Mouse (Mus musculus) left cerebral cortex, postnatal 4 days (tissue): ENCODE measurements around the gene Treml1. TPM values are rescaled to one million over a fixed set of nuclear protein-coding genes. Genes with fewer than 3 reads are reported as not detected.
A peak's percentile ranks its signal among the peaks of the same experiment; 100 is the strongest.

Experiments
- DNase-seq: peaks from one replicate; pipeline ENCODE4 v3.0.0-alpha.2; 2022
- intact Hi-C: fragments of 180-260 bp; cut with DNase I; formaldehyde crosslinking; loops from one replicate; pipeline ENCODE4 v1.15.1; 2025
- total RNA-seq, 2 experiments: library from RNA; stranded (reverse); gene quantifications; 2 replicates each; pipeline ENCODE4 v1.2.3; 2021

Treml1 gene
- total RNA-seq, 2 experiments from 2014 or later: not detected

DNA sequence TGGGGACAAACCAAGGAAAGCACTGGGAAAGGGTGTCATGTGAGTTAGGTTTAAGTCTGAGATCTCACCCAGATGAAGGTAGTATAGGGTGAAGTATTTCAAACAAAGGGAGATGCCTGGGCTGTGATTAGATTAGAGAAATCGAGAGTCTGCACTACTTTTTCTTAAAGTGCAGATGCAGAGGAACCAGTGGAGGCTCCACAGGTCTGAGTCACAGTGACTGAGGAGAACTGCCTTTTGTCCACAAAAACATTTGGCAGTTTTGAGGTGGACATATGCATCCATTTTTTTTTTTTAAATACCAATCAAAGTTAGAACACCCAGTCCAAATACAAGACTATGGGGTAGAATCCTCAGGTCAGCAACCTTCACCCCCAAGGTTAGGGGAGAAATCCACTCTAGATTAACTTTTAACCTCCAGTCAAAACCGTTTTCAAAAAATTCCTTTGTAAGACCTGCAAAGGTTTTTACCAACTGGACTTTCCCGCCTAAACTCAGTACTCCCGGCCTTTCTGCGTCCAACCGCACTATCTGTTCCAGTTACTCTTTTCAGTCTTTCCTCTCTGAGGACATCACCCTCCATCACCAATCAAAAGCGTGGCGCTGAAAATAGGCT, 48.3 kb downstream of the Treml1 start:
- intact Hi-C loops: no loop called here
- DNase-seq: no peak

DNA sequence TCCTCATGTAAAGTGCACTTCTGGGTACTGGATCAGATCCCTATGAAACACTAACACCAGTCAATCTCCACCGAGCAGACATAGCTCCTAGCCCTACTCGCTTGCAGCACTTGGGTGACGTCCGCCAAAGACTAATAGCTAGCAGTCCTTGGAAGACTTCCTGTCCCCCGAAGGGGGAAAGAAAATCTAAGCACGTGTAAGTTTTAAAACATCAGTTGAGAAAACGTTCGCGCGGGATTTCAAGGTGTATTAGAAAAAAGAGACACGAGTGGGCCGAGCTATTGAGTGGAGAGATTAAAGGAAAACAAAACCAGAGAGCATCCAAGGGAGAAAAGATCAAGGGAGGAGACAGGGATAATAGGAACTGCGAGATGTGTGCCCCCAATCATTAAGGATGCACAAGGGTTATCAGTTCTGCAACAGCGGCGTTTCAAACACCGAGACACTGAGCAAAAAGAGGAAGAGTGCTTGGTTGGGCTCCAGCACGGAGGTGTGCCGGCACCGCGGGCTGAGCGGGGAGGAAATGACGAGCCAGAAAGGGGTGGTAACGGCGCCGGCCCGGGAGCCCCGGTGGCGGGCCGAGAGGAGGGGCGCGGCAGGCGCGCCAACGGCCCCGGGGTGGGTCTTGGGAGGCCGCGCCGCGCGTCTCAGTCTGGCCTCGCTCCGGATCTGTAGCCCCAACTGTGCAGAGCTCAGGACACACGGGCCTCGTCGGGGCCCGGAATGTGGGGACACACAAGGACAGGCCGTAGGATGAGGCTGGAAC, 49.0 kb downstream of the Treml1 start:
- peak; percentile 80 for DNase-seq
- intact Hi-C loops: no loop called here

DNA sequence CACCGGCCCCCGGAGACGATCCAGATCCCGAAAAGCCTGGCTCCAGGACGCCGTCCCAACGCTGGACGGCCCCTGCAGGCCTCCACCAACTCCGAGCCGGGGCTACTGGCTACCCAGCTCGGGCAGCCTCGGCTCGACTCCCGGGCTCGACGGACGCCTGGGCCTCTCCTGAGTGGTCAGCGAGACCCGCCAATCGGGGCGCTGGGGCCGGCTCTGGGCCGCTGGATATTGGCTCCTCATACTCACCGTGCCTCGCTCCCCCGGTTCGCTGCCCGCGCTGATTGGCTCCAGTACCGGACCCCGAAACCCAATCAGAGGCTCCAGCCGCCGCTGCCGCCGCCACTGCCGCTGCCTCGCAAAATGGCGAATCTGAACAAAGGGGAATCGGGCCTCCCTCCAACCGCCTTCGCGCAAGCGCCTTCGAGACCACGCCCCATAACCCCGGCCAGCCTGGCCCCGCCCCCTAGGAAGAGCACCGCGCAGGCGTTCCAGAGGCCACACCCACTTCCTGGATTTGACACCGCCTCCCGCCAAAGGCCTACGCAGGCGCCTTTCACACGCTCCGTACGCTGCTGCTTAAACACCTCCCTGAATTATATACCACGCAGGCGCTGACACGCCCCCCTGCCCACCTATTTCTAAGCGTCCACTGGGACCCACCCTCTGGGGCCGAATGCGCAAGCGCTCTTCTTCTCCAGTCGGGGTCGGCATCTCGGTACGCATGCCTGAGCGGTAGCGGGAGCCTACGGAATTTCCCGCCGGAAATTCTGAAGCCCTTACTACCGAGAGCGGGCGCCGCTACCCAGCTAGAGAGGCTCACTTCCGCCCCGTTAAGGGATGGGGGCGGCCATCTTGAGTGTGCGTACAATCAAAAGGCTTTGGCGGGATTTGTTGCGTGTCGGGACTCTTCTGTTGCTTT, 49.9 kb downstream of the Treml1 start, which contains the start of the genes Nfya and Oard1:
TSS of gene Nfya (minus strand) at position 527 of the 919 bp plus-strand sequence.
TSS of gene Oard1 (plus strand) at position 635 of the 919 bp plus-strand sequence.
- intact Hi-C loops: no loop called here
- DNase-seq: peak; percentile 100

DNA sequence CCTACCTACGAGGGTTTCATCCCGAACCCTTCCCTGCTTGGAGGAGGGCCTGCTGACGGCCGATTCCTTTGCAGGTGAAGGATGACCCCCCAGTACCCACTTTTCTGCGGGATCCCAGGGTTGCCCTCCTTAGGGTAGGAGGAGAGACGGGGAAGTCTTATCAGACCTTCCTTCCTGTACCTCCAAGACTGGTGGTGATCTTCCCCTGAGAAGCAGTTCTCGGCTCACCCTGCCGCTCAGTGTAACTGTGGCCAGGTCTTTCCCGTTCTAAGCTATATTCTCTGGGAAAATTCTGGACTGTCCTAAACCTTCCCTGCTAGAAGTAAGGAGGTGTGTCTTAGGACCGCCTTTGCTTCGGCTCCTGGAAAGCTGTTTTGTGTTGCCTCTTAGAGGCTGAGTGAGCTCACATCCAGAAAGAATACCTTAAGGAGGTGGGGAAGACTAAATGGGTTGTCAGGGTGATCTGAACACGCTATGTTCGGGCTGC, 50.6 kb downstream of the Treml1 start:
- intact Hi-C loops: no loop called here
- DNase-seq: no peak

DNA sequence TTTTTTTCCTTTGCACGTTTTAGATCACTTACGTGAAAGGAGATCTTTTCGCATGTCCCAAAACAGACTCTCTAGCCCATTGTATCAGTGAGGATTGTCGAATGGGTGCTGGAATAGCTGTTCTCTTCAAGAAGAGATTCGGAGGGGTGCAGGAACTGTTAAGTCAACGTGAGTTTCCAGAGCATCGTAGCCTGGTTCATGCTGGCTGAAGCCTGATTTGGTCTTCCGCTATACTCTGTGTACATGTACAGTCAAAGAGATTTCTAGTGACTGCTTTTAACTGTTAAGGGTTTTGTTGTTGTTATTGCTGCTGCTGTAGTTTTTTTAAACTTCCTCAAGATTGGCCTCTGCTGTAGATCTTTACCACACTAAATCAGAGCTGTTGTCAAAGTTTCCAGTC, 51.5 kb downstream of the Treml1 start:
- intact Hi-C loops: no loop called here
- no peak for DNase-seq

DNA sequence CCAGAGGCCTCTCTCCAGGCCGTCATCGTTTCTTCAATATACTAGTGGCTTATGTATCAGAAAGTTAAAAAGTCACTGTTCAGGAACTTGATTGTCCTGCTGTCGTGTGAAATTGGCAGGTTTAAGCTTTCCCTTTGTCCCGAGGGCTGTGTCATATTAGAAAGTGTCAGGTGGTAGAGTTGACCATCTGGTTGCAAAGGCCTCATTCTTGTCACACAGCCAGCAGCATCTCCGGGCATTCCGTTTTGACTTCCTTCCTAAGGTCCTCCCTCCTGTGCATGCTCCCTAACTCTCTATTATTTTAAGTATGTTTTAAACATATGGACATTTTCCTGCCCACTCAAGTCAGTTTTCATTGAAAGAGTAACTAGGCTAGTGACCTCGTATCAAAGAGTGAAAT, 56.3 kb downstream of the Treml1 start:
- intact Hi-C loops: no loop called here
- DNase-seq: peak; percentile 40

Other genes with a start within 250 kb of the Treml1 start
- gene 9830107B12Rik, start 213.6 kb upstream of the Treml1 start, total RNA-seq: not detected
- not detected for gene A530064D06Rik, start 192.6 kb upstream of the Treml1 start, total RNA-seq
- gene Trem1, start 127.1 kb upstream of the Treml1 start, total RNA-seq: not detected
- gene Trem3, start 112.1 kb upstream of the Treml1 start, total RNA-seq: under 1 TPM; 0.36 to 0.66 TPM
- under 1 TPM; 0.50 to 0.81 TPM for gene Treml4, start 95.6 kb upstream of the Treml1 start, total RNA-seq
- under 1 TPM; 0.14 to 0.28 TPM for gene Treml2, start 60.4 kb upstream of the Treml1 start, total RNA-seq
- under 1 TPM in 1 of 2 experiments, not detected in 1; 0.12 TPM for gene B430306N03Rik, start 43.8 kb upstream of the Treml1 start, total RNA-seq
- gene Trem2, start 13.5 kb upstream of the Treml1 start, total RNA-seq: 1 to 10 TPM; 2.7 to 3.2 TPM
- gene Nfya, start 50.0 kb downstream of the Treml1 start, total RNA-seq: 10 to 100 TPM; 60.9 to 70.9 TPM
- 10 to 100 TPM; 10.3 to 11.9 TPM for gene Oard1, start 50.1 kb downstream of the Treml1 start, total RNA-seq
- gene Apobec2, start 73.0 kb downstream of the Treml1 start, total RNA-seq: under 1 TPM in 1 of 2 experiments, not detected in 1; 0.58 TPM
- gene Tspo2, start 91.6 kb downstream of the Treml1 start, total RNA-seq: under 1 TPM in 1 of 2 experiments, not detected in 1; 0.10 TPM
- gene Unc5cl, start 95.0 kb downstream of the Treml1 start, total RNA-seq: under 1 TPM; 0.20 to 0.22 TPM